Mouse (Mus musculus): ENCODE measurements around the gene Disc1.
A peak's percentile ranks its signal among the peaks of the same experiment; 100 is the strongest.

Gene Disc1

GRCm38 (mm10) chr8:125221062-125221461, 167.1 kb downstream of the Disc1 start:
- no peak for DNase-seq (ENCODE audit: low spot score)

GRCm38 (mm10) chr8:125223031-125223753, 169.2 kb downstream of the Disc1 start:
- no peak for DNase-seq (ENCODE audit: low spot score)

GRCm38 (mm10) chr8:125224271-125224699, 170.3 kb downstream of the Disc1 start:
- DNase-seq (ENCODE audit: low spot score), result no peak

- DNase-seq (ENCODE audit: low spot score), result no peak
Measured at GRCm38 (mm10) chr8:125225266-125225665, 171.3 kb downstream of the Disc1 start.

GRCm38 (mm10) chr8:125226989-125227624, 173.1 kb downstream of the Disc1 start:
- no peak for DNase-seq (ENCODE audit: low spot score)

GRCm38 (mm10) chr8:125230526-125231131, 176.6 kb downstream of the Disc1 start:
- DNase-seq (ENCODE audit: low spot score), result no peak

GRCm38 (mm10) chr8:125232724-125233123, 178.7 kb downstream of the Disc1 start:
- DNase-seq (ENCODE audit: low spot score), result no peak

GRCm38 (mm10) chr8:125235898-125236835, 182.2 kb downstream of the Disc1 start:
- DNase-seq (ENCODE audit: low spot score), result no peak

- no peak for DNase-seq (ENCODE audit: low spot score)
Measured at GRCm38 (mm10) chr8:125240763-125241162, 186.8 kb downstream of the Disc1 start.

GRCm38 (mm10) chr8:125242382-125242781, 188.4 kb downstream of the Disc1 start:
- no peak for DNase-seq (ENCODE audit: low spot score)

- no peak for DNase-seq (ENCODE audit: low spot score)
Measured at GRCm38 (mm10) chr8:125242921-125243320, 188.9 kb downstream of the Disc1 start.

- no peak for DNase-seq (ENCODE audit: low spot score)
Measured at GRCm38 (mm10) chr8:125246737-125247292, 192.8 kb downstream of the Disc1 start.

- DNase-seq (ENCODE audit: low spot score), result no peak
Measured at GRCm38 (mm10) chr8:125247349-125247748, 193.4 kb downstream of the Disc1 start.

GRCm38 (mm10) chr8:125252946-125253345, 199.0 kb downstream of the Disc1 start:
- DNase-seq (ENCODE audit: low spot score), result no peak

- DNase-seq (ENCODE audit: low spot score), result no peak
Measured at GRCm38 (mm10) chr8:125253505-125254180, 199.6 kb downstream of the Disc1 start.

GRCm38 (mm10) chr8:125254188-125255005, 200.4 kb downstream of the Disc1 start:
- DNase-seq (ENCODE audit: low spot score), result peak; percentile 29

- no peak for DNase-seq (ENCODE audit: low spot score)
Measured at GRCm38 (mm10) chr8:125255006-125255685, 201.2 kb downstream of the Disc1 start.

- DNase-seq (ENCODE audit: low spot score), result no peak
Measured at GRCm38 (mm10) chr8:125257660-125258059, 203.7 kb downstream of the Disc1 start.

- no peak for DNase-seq (ENCODE audit: low spot score)
Measured at GRCm38 (mm10) chr8:125258806-125259500, 205.0 kb downstream of the Disc1 start.
